Mouse (Mus musculus) lung, adult 10 weeks (tissue): ENCODE measurements around the gene Krt13. TPM values are rescaled to one million over a fixed set of nuclear protein-coding genes. Genes with fewer than 3 reads are reported as not detected.

ENCODE experiments used
- polyA plus RNA-seq: library from polyadenylated mRNA; stranded (reverse); fragments of 350-450 nt; fragmentation: Illumina TruSeq; extraction: RNeasy Lipid Tissue Mini Kit (QIAGEN cat#74804); gene quantifications from one replicate; pipeline ENCODE4 v1.2.3, GENCODE M21; 2014; ENCODE audit warnings: low read depth, low replicate concordance; ENCODE audit not compliant: insufficient read depth

Krt13 gene
- polyA plus RNA-seq = 0.44 TPM

DNA sequence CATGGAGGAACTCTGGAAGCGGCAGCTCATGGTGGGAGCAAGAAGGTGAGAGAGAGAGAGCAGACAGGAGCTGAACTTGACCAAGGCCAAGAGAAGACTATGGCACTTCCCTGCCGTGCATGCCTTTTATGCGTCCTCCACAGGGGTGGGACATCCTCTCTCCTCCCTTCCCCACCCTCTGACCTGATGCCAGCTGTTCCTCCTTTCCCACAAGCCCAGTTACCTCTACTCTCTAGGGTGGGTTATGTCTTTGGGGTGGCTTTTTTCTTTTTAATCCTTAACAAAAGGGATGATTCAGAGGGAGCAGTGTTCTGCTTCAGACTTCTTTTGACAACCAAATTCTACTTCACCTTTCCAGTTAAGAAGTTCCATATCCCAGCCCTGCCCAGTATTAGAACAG, at the start of gene Krt13:
TSS of gene Krt13 (minus strand) at position 101 of the 400 bp plus-strand sequence.

DNA sequence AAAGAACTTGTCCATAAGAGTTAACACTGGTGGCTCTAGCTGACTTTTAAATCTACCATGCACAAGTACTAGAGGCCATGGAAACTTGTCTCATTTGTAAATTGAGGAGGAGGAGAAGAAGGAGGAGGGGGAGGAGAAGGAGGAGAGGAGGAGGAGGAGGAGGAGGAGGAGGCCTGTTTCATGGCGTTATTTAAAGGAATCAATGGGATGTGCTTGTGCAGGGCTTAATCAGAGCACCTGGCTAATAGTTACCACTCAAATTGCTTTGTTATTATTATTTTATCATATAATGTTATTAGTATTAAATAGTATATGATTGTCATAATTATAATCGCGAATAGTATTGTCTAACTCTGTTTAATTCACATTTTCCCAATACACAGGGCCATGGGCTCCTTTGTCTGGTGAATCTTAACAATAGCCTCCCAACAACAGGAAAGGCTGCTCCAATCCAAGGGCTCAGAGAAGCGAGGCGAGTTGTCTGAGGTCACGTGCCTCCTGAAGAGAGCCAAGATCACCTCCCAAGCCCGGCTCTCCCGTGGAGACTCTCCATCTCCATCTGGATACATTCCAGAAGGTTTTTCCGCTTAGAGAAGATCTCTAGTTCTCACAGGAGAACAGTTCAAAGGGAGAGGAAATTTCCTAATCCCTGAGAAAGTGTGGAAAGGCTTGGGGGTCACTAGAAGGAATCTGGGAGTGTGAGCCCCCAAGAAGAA, 27.4 kb upstream of the Krt13 start, which contains the start of gene Krt19:
TSS of gene Krt19 (minus strand) at position 51 of the 716 bp plus-strand sequence.

DNA sequence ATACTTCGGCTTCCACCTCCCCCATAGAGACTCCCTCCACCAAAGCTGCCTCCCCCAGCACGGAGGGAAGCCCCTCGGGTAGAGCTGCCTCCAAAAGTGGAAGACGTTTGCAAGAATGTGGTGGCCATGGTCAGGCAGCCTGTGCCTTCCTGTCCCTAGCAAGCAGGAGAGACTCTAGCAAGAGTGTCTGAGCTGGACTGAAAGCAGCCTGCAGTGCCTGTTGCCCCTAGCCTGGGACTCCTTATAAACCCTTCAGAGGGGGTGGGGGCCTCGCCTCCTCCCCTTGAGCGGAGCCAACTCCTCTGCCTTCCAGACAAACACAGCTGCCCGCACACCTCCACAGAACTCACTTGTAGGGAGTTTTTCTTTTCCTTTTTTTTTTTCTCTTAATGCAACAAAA, 14.4 kb upstream of the Krt13 start, which contains the start of gene Krt15:
TSS of gene Krt15 (minus strand) at position 198 of the 400 bp plus-strand sequence.

DNA sequence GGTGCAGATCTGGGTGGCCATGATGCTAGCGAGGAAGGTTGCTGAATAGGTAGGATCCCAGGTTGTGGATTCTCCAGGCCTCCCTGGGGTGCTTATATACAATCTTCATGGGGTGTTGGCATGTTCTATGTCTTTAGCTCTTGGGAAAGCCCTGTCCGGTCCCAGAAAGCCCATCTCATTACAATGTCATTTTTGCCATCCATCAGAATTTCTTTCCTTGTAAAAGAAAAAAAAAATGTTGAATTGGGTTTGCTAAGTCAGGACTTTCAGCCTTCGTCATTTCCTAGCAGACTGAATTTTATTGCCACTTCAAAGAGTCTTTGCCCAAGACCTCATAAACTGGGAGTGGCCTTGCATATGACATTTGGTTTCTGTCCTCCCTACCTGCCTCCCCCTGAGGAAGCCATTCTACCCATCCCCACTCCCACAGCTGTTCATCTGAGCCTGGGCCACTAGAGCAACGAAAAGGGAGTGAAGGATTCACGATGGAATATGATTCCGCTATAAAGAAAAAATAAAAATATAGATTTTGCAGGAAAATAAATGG, 15.7 kb downstream of the Krt13 start, which contains the start of gene Krt36:
TSS of gene Krt36 (minus strand) at position 51 of the 547 bp plus-strand sequence.

DNA sequence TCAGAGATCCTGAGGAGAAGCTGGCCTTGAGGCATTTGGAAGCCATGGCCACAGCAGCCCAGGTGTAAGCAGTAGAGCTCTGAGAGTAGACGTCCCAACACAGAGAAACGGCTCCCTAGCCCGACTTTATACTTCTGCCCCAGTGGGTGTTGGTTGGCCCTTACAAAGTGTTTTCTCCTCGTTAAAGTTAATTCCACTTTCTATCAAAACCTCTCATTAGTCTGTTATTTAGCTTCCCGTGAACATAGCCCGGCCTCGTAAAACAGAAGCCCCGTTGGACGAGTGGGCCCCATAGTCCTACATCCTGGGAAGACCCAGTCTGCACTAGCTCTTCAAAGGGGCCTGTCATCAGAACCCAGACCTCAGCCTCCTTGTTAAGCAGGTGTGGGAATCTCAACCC, 25.2 kb downstream of the Krt13 start, which contains the start of gene Krt35:
TSS of gene Krt35 (minus strand) at position 101 of the 400 bp plus-strand sequence.

DNA sequence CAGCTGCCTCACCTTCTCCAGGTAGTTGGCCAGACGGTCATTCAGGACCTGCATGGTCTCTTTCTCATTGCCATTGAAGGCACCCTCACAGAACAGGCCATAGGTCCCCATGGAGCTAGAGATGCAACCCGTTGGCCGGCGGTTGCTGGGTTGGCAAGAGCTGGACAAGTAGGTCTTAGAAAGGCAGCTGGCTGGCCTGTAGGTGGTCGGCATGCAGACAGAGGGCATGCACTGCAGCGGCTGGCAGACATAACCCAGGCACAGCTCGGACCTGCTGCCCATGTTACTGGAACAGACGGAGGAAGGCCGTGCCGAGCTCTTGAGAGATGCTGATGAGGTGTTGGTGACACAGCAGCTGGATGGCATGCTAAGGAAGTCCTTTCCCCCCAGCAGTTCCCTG, 33.5 kb downstream of the Krt13 start, which contains the start of gene Krt32:
TSS of gene Krt32 (minus strand) at position 366 of the 400 bp plus-strand sequence.

Other genes starting within 250 kb of the Krt13 start
- not detected for gene Krtap9-1, start 248.2 kb downstream of the Krt13 start, polyA plus RNA-seq
- gene Gm11567, start 242.4 kb downstream of the Krt13 start, polyA plus RNA-seq = not detected
- not detected for gene Krtap31-1, start 213.6 kb downstream of the Krt13 start, polyA plus RNA-seq
- not detected for gene Gm11565, start 206.8 kb downstream of the Krt13 start, polyA plus RNA-seq
- gene Krtap31-2, start 185.3 kb downstream of the Krt13 start, polyA plus RNA-seq = not detected
- not detected for gene Krtap9-5, start 173.1 kb downstream of the Krt13 start, polyA plus RNA-seq
- gene Krtap29-1, start 142.5 kb downstream of the Krt13 start, polyA plus RNA-seq = not detected
- not detected for gene Krtap16-1, start 135.0 kb downstream of the Krt13 start, polyA plus RNA-seq
- 4.2 TPM for gene Krtap17-1, start 127.6 kb downstream of the Krt13 start, polyA plus RNA-seq
- gene Krt33a, start 105.4 kb downstream of the Krt13 start, polyA plus RNA-seq = not detected
- not detected for gene Krt33b, start 91.7 kb downstream of the Krt13 start, polyA plus RNA-seq
- 0.14 TPM for gene Krt34, start 80.0 kb downstream of the Krt13 start, polyA plus RNA-seq
- not detected for gene Krt31, start 71.0 kb downstream of the Krt13 start, polyA plus RNA-seq
- not detected for gene Krt32, start 33.3 kb downstream of the Krt13 start, polyA plus RNA-seq
- gene Krt35, start 25.3 kb downstream of the Krt13 start, polyA plus RNA-seq = not detected
- gene Krt36, start 15.9 kb downstream of the Krt13 start, polyA plus RNA-seq = not detected
- 1.0 TPM for gene Krt15, start 14.4 kb upstream of the Krt13 start, polyA plus RNA-seq
- gene Krt19, start 27.1 kb upstream of the Krt13 start, polyA plus RNA-seq = 168 TPM
- not detected for gene Krt9, start 71.7 kb upstream of the Krt13 start, polyA plus RNA-seq
- 0.52 TPM for gene Krt14, start 86.0 kb upstream of the Krt13 start, polyA plus RNA-seq
- gene Krt16, start 127.3 kb upstream of the Krt13 start, polyA plus RNA-seq = not detected
- not detected for gene Krt17, start 139.5 kb upstream of the Krt13 start, polyA plus RNA-seq
- gene Krt42, start 148.3 kb upstream of the Krt13 start, polyA plus RNA-seq = not detected
- gene Eif1, start 198.3 kb upstream of the Krt13 start, polyA plus RNA-seq = 1,257 TPM
- not detected for gene Gast, start 212.8 kb upstream of the Krt13 start, polyA plus RNA-seq
- 5.0 TPM for gene Hap1, start 234.6 kb upstream of the Krt13 start, polyA plus RNA-seq